Mouse (Mus musculus) lung, postnatal 0 days (tissue): ENCODE results near the gene Ttll10.

Source experiments
- CTCF ChIP-seq: IDR thresholded peaks from 2 replicates; pipeline ENCODE4 v1.5.1; 2016; ENCODE audit warnings: antibody characterized with exemption, mild to moderate bottlenecking
- EP300 ChIP-seq: IDR thresholded peaks from 2 replicates; pipeline ENCODE4 v1.6.1; 2016; ENCODE audit warnings: antibody characterized with exemption, mild to moderate bottlenecking, control low read depth

GRCm38 (mm10) chr4:156063861-156064509 is 4.8 kb upstream of the Ttll10 start:
- TF ChIP-seq EP300 (no peak), CTCF (no peak)
